Mouse (Mus musculus) E14TG2a.4 (cell line): ENCODE results near the gene Plcb1.

Experiments used
- CTCF ChIP-seq: conservative IDR thresholded peaks from 2 replicates; pipeline ENCODE4 v1.5.1; 2014; ENCODE audit warnings: low read length
- NANOG ChIP-seq: IDR thresholded peaks from 2 replicates; pipeline ENCODE4 v1.6.1; 2014; ENCODE audit warnings: borderline replicate concordance, low read length, mixed read lengths
- POU5F1 ChIP-seq: IDR thresholded peaks from 2 replicates; pipeline ENCODE4 v1.6.1; 2014; ENCODE audit warnings: low read length, borderline replicate concordance

GRCm38 (mm10) chr2:135323276-135323954, 537.5 kb downstream of the Plcb1 start:
- TF ChIP-seq CTCF: no peak
- no peak for TF ChIP-seq POU5F1
- TF ChIP-seq NANOG: no peak
